Mouse (Mus musculus) lung, adult 2 months (tissue): ENCODE measurements around the gene Tmem189. TPM values are rescaled to one million over a fixed set of nuclear protein-coding genes. Genes with fewer than 3 reads are reported as not detected.
A peak's percentile ranks its signal among the peaks of the same experiment; 100 is the strongest.

Source experiments
- DNase-seq: peaks from one replicate; pipeline ENCODE4 v3.0.0; 2022
- H3K4me1 ChIP-seq: fragments of 200-500 bp; 2 replicates; pipeline ENCODE4 v1.6.1; 2011; ENCODE audit warnings: low read length; ENCODE audit not compliant: control insufficient read depth, insufficient read depth
- H3K4me3 ChIP-seq: fragments of 200-500 bp; replicated peaks from 2 replicates; pipeline ENCODE3; 2011; ENCODE audit warnings: low read depth, mild to moderate bottlenecking, control low read depth, low read length; ENCODE audit errors: extremely low read depth
- CTCF ChIP-seq: fragments of 200-500 bp; IDR thresholded peaks from 2 replicates; pipeline ENCODE4 v1.5.1; 2011; ENCODE audit warnings: mild to moderate bottlenecking, low read length, control low read depth; ENCODE audit not compliant: insufficient read depth
- POLR2A ChIP-seq: fragments of 200-500 bp; IDR thresholded peaks from 2 replicates; pipeline ENCODE4 v1.6.1; 2011; ENCODE audit warnings: low read depth, mild to moderate bottlenecking, control low read depth, low read length, borderline replicate concordance; ENCODE audit errors: extremely low read depth
- WGBS: fragments of 180-500 bp; shearing (Covaris S2); methylation state at CpG from one replicate; pipeline ENCODE4 v1.1.7; 2018; 5-methylcytosine and 5-hydroxymethylcytosine counted together
- polyA plus RNA-seq: library from polyadenylated mRNA; depleted of rRNA; stranded (reverse); fragments of >200 nt; gene quantifications from 2 replicates; pipeline ENCODE4 v1.2.3, GENCODE M21; 2012

Gene Tmem189
- polyA plus RNA-seq, 1 experiment = 113 TPM

DNA sequence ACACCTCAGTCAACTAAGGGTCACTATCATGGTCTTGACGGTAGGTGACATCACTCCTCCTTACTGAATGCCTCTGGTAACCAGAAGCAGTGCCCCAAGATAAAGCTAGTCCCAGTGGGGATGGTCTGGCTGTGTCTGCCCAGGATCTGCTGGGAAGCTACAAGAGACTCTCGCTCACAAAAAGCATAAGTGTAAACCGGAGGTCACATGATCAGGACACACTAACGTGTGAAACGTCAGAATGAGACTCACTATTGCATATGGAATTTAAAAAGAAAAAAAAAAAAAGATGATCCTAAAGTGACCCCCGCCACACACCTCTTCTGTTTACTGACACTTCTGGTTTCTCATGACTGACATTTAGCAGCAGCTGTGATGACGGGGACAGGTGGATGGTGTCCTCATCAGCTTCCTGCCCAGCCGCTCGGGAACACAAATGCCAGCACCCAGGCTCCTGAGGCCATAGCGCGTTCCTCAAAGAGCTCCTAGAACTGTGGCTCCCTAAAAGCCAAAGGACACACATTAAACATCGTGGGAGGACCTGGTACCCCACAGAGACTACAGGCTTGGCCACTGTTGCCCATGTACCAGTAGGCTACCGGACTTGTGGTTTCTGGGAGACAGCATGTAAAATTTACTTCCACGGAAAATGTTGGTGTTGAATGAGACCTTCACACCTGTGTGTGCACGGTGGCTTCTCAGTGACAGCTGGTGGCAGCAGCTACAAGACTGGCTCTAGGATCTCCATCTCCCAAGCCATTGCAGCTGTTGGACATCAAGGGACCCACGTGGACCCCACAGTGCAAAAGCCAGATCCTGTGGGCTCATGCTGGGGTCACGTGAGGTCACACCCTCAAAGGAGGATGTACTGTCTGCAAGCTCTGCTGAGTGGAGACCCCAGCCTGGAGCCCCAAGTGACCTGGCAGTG, 83.5 kb downstream of the Tmem189 start:
- no peaks in the 10 kb centered on the region for H3K4me1 ChIP-seq
- H3K4me3 ChIP-seq = no peak overlapping the region
- WGBS = 64% methylated on average over 17 of the region's 17 CpGs
- no peak for TF ChIP-seq POLR2A
- no peak for TF ChIP-seq CTCF
- no peak for DNase-seq

DNA sequence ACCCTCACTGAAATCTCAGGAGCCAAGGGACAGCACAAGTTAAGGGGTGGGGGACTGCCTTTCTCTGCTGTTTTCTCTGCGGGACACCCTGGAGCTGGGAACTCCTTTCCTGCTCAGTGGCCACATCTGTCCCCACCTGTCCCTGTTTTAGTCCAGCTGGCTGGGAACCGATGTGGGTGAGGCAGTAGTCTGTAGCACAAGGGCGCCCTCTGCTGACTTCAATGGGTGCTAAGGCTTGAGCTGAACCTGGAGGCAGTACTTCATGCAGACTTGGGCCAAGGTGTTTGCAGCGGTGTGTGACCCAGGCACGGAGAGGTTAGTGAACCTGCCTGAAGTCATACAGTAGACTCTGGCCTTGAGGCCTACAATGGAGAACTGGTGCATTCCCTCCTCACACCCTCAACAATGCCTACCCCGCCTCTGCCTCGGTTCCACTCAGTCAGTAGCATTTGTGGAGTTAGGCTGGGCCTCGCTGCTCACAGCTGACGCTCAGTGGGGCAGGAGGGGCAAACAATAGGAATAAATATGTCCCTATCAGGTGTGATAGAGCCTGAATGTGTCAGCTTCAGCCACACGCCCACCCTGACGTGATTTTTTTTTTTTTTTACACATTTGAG, 84.3 kb downstream of the Tmem189 start:
- TF ChIP-seq POLR2A (no peak), CTCF (peak; percentile 97)
- WGBS = 35% methylated on average over 11 of the region's 11 CpGs
- no peaks in the 10 kb centered on the region for H3K4me1 ChIP-seq
- peak; percentile 87 for DNase-seq
- H3K4me3 ChIP-seq = no peak overlapping the region

DNA sequence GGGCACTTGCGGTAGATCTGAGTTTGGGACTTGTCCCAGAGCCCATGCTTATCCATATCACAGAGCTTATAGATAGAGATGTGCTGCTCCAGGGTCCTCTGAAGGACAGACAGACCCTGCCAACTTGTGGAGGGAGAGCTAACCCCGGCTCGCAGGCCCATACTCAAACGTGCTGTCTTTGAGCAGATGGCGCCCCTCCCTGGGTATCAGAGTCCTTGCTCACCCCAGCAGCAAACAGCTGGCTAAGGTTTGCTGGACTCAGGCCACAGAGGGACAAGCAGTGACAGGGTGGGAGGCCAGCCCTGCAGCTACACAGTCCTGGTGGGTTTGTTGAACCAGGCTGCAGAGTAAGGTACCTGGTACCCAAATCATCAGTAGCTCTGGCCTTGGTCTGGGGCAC, 86.6 kb downstream of the Tmem189 start:
- Histone ChIP-seq H3K4me3 (no peak overlapping the region), H3K4me1 (no peaks in the 10 kb centered on the region)
- TF ChIP-seq CTCF (peak; percentile 48), POLR2A (no peak)
- no peak for DNase-seq
- WGBS = 67% methylated on average over 5 of the region's 5 CpGs

DNA sequence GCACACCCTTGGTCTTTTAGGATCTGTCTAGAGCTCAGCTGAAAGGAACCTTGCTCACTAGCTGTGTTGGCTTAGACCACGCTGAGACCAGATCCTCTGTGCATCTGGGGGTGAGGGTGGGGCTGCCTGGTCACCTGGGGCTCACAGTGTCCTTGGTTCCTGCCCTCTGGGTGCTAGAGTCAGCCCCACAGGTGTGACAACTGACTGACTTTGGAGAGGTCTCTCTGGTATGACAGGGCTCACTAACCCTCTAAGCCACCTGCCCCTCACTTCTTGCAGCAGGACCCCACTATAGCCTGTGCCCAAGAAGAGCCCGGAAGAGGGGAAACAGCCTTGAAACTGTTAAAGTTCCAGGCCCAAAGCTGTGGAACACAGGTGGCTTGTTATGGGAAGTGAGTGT, 87.3 kb downstream of the Tmem189 start:
- 80% methylated on average over 2 of the region's 2 CpGs for WGBS
- no peak for DNase-seq
- Histone ChIP-seq H3K4me3 (no peak overlapping the region), H3K4me1 (no peaks in the 10 kb centered on the region)
- TF ChIP-seq CTCF = no peak

DNA sequence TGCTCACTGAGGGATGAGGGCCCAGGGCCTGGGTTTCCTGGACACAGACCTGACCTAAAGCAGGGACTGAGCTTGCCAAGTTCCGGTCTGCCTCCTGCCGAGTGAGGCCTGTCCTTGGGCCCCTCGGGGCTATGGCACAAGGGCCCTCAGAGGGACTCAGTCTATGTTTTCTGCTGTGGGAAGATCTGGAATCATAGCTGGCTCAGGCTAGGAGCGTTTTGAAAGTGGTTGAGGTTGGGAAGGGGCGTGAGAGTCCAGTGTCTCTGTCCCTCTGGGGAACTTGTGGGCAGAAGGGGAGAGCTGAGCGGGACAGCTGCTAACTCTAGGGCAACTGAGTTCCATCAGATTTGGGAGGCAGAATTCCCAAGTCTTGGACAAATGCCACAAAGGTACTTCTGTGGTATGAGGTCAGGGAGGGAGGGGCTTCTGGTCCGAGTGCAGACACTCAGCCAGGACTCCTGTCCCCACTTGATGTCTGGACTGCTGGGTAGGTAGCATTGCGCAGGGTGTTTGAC, 89.1 kb downstream of the Tmem189 start:
- H3K4me1 ChIP-seq = no peaks in the 10 kb centered on the region; the same call in 1 of the 2 replicates
- TF ChIP-seq CTCF (no peak), POLR2A (no peak)
- 55% methylated on average over 8 of the region's 8 CpGs for WGBS
- no peak for DNase-seq
- no peak overlapping the region for H3K4me3 ChIP-seq

DNA sequence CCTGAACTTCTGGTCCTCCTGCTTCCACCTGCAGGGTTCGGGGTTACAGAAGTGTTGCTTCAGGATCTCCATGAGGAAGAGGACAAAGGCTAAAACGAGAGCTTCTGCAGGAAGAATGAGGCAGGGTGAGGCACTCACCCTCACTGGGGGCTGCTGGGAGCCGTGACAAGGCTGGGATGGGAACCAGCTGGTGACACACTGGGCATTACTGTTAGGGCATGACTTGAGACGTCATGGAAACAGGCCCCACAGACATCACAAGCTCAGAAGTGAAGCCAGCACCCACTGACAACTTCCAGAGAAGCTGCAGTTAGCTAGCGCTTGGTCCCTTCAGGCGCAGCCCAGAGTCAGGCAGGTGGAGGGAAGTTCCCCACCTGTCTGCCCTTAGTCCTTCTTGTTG, 89.7 kb downstream of the Tmem189 start:
- TF ChIP-seq POLR2A (peak; percentile 7; the same call in 1 of the 2 replicates), CTCF (no peak)
- WGBS = 76% methylated on average over 6 of the region's 6 CpGs
- no peak for DNase-seq
- no peaks in the 10 kb centered on the region; the same call in 1 of the 2 replicates for H3K4me1 ChIP-seq
- H3K4me3 ChIP-seq = no peak overlapping the region

DNA sequence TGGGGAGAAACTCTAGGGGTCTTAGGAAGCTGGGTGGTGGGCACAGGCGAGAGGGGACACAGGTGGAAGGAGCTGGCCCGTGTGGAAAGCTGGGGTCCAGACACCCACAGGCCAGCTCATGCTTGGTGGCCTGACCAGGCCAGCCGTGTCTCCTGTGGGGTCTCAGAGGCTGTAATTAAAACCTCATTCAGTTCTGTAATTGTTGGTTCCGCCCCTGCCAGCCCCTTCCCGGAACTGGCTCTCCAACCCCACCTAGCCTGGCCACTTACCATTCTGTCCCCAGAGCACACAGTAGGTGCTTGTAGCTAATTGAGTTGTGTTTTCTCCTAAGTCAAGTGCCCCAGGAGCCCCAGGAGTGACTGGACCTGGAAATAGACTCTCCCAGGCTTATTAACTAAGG, 90.4 kb downstream of the Tmem189 start:
- Histone ChIP-seq H3K4me1 (peaks cover under 1% of the 10 kb centered on the region; the same call in 1 of the 2 replicates), H3K4me3 (no peak overlapping the region)
- no peak for DNase-seq
- 79% methylated on average over 5 of the region's 5 CpGs for WGBS
- TF ChIP-seq CTCF (no peak), POLR2A (no peak)

DNA sequence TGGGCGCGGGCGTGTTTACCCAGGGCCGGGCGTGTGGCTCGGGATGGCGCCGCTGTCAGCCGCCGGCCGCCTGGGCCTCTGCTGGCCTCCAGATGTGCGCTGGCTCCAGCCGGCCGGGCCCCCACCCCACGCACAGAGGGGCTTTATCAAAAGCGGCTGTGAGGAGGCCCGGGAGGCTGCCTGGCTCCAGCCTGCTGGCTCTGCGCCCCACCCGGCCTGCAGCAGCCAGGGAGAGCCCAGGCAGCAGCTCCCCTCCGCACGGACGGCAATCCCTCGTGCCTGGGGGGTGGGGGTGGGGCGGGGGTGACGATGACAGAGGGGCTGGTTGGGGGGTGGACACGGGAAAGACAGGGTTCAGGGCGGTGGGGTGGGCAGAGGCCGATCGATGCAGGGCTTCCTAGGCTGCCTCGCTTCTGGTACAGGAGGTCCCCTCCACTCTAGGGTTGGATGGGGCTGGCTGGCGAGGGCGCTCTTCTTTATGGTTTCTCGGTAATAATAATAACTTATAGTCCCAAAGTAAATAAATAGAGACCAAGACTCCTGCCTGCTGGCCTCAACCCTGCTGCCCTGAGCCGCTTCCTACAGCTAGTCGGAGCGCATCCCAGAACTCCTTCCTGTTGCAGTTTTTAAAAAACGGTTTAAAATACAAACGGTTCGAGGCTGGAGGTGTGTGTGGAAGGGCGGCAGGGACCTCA, 92.0 kb downstream of the Tmem189 start:
- Histone ChIP-seq H3K4me3 (no peak overlapping the region), H3K4me1 (peaks cover 5% of the 10 kb centered on the region)
- 38% methylated on average over 38 of the region's 40 CpGs for WGBS
- TF ChIP-seq CTCF = no peak
- no peak for TF ChIP-seq POLR2A
- no peak for DNase-seq

DNA sequence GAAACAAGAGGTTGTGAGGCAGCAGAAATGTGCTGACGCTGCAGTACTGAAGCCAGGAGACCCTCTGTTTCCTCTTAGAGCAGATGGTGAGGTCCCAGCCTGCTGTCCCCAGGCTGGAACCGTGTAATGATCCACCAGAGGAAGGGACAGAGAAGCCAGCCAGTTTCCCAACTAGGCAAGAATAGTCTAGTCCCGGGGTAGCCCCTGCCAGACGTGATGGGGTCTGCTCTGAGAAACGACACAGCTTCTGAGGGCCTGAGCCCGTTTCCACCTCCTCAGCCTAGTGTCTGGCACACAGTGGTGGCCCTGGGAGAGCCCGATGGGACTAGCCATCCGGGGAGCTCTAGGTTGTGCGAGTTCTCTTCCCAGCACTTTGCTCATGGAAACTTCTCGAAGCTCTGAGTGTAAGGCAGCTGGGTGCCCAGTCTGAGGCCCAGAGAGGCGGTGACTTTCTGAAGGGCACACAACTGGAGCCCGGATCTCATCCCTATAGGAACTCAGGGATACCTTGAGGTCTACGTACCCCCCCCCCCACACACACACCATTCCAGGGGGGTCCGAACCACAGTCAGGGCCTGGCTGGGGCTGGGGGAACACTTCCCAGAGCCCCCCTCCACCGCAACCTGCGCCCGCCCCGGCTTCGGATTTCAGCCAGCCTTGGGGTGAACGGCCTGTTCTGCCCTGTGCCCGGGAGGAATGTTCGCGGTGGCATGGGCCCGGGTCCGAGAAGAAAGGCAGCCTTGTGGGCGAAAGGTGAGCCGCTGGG, 92.7 kb downstream of the Tmem189 start:
- no peak overlapping the region for H3K4me3 ChIP-seq
- TF ChIP-seq CTCF (no peak), POLR2A (no peak)
- no peak for DNase-seq
- H3K4me1 ChIP-seq = peaks cover 5% of the 10 kb centered on the region
- 62% methylated on average over 27 of the region's 27 CpGs for WGBS
